Mouse (Mus musculus) fat pad, adult 2 months (tissue): ENCODE data around the gene Msx1.

Experiments
- DNase-seq: peaks from one replicate; pipeline ENCODE4 v3.0.0-alpha.2; 2011; ENCODE audit warnings: low read depth, low spot score; ENCODE audit errors: extremely low read depth

Gene Msx1

DNA sequence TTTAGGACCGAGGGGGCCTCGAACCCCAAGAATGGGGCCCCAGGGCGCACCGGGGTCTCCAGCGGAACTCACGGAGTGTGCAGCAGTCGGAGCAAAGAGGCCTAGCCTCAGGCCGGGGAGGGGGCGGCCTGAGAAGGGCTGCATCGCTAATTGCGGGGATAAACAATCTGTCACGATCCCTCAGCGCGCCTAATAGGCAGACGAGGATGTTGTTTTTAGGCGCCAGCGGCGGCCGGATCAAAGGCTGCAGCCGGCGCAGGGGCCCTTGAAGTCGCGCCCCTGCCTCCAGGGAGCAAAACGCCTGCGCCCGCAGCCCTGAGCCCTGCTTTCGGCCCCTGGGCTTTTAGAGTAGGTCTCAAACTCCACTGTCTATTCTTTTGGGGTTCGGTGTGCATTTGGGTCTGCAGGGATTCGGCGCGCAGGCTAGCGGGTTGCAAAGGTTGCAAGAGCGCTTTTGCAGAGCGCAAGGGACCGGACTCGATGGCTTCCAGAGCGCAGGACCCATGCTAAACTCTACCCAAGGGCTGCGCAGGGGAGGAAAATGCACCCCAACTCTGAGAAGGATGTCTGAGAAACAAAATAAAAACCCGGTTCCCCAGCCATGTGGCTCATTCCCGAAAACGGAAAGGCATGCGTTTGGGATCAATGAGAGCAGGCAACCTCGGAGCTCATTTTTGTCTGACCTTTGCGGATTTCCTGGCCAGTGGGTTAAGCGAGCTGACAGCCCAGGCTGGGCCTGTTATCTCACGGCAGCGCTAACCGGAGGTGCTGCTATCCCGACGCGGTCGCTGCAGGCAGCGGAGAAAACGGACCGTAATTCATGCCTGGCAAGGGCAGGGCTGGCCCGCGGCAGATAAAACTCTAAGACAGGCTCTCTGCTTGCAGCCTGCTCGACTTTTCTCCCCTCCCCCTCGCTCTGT lies 2.6 kb upstream of the Msx1 start:
- DNase-seq = no peak

DNA sequence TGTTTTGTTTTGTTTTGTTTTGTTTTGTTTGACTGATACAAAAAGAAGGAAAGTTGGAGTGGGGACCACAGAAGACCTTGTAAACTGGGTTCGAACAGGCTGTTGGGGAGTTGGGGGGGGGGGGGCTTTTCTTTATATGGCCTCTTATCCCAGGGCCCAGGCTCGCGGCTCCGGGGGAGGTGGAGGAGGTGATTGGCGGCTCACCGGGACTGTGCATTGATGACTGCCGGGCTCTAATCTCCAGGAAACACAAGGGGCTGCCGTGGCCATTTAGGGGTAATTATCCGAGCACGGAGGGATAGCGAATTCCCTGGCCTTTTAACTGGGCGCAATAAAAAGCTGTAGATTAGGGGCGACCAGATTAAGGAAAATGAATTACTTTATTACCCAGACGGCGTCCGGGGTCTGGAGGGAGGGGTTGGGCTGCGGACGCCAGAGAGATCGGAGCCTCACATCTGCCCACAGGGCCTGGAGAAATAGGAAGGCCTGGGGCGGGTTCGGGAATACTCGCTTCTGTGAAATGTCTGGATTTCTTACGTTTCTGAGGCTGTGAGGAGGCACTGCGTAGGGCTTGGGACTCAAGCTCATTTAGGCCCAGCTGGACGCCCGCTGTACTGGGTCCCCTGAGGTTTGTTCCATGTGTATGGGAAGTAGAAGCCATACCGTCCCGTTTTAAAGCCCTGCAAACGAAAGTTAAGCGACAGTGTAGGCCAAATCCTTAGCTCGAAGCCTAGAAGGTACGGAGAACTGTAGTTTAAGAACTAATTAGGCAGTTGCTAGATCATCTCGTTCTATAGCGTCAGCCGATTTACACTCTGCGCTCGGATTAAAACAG lies 1.4 kb upstream of the Msx1 start:
- DNase-seq = no peak

DNA sequence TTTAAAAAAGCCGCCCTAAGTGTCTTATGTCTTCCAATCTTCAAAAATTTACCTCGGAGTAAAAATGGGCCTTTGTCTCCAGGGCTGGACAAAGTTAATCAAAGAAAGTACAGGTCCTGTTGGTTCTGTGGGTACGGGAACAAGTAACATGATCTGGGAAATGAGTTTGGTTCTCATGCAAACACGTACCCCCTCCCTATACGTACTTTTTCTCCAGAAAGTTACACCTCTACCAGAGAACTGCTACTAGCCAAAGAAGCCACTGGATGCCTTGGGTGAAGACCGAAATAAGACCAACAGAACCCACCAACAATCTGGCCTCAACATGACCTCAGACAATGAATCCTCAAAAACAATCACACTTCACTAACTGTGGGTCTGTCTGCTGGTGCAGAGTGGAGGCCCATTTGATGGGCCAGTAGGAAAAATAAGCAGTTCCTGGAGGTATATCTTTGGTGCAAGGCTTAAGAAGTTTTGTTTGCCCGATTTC lies 773 bp upstream of the Msx1 start:
- no peak for DNase-seq

DNA sequence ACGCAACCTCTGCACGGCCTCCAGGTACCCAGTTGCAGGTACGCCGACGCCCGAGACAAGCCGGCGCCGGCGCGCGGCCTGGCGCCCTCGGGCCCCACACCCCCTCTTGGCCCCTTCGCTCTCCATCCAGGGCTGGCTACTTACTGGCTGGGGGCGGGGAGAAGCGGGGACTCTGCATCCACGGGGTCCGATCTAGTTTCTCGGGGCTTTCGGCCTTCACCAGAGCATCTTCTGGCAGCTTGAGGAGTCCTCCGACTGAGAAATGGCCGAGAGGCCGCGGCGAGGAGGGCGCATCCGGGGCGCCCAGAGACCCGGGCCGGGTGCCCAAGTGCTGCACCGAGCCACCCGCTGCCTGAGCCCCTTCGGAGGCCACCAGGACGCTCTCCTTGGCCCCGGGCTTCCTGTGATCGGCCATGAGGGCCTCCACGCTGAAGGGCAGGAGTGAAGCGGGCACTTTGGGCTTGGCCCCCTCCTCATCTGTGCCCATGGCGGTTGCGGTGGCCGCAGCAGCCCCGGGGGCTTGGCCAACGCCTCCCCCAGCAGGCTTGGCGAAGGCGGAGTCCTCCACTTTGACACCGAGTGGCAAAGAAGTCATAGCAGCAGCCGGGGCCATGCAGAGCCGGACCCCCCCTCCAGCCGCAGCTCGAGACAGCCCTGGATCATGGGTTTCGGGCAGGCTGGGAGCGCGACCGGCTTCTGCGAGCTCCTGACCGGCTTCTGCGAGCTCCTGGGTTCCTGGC lies 492 bp downstream of the Msx1 start:
- DNase-seq = no peak

DNA sequence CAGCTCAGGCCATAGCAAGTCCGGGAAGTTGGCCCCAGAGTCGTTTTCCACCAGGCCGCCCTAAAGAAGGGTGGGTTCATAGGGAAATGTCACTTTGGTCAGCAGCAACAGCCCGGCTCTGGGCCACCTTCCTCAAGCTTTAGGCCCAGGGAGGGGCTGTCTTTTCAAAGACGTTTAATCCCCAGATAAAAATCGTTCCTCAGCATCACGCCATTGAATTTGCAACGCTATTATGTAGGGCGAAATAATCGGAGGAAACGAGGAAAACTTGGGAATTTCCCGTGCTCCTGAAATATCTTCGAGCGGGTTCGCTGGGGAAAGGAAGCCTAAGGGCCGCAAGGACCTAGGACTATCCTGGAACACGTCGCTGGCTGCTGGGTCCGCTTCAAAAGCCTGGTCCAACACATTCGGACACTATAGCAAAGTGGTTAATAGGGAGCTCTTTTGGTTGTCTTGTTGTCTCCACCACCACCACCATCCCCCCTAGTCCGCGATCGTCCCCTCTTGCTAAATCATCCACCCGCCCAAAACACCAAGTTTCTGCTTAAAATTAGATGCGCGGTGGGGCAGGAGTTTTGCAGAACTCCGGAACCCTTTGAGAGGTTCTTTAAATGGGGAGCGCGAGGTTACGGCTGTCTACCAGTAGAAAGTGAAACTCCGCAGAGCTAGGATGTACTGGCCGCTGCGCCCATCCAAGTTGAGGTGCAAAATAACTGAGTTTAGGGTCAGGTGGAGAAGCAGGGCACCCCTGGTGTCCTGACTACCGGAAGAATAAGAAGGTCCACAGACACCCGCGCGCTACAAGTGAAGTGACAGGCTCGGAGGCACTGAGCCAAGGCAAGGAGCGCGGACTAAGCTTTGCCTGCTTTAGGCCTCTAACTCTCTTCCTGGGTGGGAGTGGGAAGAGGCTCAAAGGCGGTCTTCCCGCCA lies 1.3 kb downstream of the Msx1 start:
- no peak for DNase-seq

DNA sequence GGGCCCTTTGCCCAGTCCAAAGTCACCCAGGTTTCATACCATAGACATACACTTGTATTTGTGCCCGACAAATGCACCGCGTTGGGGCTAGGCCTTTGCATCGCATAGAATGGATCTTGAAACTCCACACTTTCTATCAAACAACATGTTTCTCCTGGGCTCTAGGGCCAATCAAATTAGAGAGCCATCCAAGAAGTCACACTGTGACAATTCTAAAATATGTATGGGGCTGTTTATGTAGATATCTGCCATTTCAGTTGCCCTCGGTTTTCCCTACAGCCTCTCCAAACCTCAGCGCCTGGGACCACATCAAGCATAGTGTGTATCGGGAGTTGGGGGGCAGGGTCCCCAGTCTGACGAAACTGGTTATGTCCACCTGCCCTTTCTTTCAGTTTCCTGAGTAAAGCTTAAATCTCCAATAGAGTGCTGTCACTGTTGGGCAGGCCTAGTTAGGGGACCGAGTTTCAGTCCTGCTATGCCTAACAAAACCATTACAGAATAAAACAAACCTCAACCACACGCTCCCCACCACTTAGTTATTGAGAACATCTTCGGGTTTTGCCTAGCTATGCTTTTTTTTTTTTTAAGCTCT lies 2.2 kb downstream of the Msx1 start:
- no peak for DNase-seq

DNA sequence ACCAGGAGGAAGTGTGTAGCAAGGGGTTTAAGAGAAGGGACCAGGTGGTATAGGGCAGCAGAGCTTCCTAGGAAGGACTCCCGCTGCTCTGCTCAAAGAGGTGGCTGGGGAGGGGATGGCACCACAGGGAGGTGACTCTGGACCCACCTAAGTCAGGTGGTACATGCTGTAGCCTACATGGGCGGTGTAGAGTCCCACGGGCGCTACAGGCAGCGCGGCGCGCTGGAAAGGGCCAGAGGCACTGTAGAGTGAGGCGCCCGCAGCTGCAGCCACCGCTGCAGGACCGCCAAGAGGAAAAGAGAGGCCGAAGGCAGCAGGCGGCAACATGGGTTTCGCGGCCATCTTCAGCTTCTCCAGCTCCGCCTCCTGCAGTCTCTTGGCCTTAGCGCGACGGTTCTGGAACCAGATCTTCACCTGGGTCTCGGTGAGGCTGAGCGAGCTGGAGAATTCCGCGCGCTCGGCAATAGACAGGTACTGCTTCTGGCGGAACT lies 3.2 kb downstream of the Msx1 start:
- no peak for DNase-seq

DNA sequence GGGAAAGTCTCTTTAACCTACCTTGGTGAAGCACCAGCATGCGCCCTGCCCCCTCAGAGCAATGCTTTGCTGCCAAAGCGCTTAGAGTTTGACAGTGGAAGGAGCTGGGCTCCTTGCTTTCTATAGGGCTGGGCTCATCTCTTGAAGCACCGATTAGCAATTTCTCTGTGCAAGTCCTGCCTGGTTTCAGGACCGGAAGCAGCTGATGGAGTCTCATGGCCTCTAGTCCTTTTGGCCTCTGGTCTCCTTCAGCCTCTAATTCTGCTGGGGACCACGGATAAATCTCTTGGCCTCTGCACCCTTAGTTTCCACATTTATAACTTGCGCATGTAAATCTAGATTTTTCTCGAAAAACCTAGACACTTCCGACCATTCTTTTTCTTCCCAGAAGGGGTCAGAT lies 3.7 kb downstream of the Msx1 start:
- DNase-seq = no peak

GRCm38 (mm10) chr5:37819971-37820370 lies 4.4 kb downstream of the Msx1 start:
- DNase-seq = no peak

DNA sequence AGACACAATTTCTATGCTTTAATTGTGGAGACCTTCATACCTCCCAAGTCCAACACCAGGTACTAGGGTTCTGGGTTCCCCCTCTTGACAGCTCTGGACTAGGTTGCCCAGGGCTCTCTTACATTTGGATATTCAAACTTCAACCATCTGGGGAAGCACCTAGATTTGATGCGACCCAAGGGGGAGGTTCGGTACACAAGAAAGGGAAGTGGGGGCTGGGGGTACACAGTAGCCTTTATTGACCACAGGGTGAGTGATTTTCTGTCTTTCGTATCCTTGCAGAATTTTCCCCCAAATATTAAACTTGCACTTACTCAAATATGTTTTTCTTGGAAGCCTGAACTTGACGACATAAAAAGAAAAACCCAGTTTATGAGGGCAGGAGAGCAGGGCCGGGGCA lies 4.8 kb downstream of the Msx1 start:
- no peak for DNase-seq

- DNase-seq = no peak
Measured at GRCm38 (mm10) chr5:37818533-37819215, 5.7 kb downstream of the Msx1 start.

DNA sequence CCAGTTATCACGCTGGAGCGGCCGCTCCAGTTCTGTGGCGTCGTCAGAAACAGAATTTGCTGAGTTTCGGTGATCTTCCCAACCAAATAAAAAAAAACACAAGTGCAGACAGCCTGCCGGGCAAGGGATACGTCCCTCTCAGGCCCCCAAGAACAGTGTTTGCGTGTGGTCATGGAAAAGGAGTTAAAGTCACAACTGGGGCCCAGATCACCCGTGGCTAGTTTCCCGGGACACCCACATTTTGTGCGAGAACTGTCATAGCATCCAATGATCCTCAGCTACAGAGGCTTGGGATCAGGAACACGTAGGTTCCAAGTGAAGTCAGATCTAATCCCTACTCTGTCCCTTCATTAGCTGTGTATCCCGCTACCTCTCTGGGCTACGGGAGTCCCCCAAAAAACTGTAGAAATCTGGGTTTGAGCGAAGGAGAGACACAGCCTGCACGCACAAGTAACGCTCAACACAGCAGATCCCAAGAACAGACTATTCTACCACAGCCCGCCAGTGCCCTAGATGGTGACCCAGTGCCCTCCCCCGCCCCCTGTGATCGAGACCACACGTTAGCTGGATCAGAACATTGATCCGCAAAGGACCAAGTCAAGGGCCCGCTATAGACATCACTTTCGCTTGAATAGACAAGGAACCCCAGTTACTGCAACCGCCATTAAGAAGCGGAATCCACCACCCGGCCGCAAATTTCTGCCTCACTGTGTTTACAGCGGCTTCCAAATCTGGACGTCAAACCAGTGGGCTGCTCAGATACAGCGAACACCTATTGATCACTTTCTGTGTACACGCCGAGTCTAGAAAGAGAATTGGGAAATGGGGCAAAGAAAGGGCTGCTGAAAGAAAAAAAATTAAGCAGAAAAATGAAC lies 6.5 kb downstream of the Msx1 start:
- DNase-seq = no peak

- DNase-seq = no peak
Measured at GRCm38 (mm10) chr5:37816907-37817657, 7.3 kb downstream of the Msx1 start.

- DNase-seq = no peak
Measured at GRCm38 (mm10) chr5:37815909-37816308, 8.5 kb downstream of the Msx1 start.

DNA sequence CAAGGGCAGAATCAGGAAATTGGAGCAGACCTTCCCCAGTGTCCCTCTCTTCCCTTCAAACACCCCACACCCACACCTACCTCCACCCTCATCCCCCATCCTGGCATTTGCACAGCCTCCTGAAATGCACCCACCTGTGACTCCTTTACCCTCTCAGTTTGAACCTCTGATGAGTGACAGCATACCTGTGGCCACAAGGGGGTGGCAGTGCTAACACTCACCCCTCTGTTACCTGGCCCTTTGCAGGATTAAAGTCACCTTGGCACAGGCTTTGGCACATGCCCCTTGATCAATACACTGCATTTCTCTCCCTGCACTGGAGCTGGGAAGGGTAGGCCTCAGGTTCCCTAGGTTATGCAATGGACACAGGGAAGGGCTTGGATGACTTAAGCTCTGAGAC lies 10.2 kb downstream of the Msx1 start:
- DNase-seq = no peak

DNA sequence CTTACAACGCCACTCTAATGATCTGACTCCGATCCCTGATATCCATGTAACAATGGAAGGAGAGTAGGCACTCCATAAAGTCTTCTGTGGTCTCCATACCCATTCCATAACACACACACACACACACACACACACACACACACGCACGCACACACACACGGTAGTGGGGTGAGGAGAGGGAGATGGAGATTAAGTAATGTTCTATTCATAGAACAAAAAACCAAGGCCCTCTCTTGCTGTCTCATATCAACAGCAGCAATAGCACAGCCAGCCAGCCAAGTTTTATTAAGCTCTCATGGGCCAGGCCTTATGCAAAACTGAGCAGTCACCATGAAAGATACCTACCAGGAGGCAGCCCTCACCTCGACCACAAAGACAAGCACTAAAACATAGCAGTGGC lies 19.1 kb downstream of the Msx1 start:
- no peak for DNase-seq

- DNase-seq = no peak
Measured at GRCm38 (mm10) chr5:37804512-37805118, 19.8 kb downstream of the Msx1 start.
